Mouse (Mus musculus) forebrain, embryonic 15.5 days (tissue): Measurements from ENCODE around the gene Tcf25. TPM values are rescaled to one million over a fixed set of nuclear protein-coding genes. Genes with fewer than 3 reads are reported as not detected.
"Not testable (repeated sequence)": the region's sequence is repeated elsewhere in the genome, so short reads cannot be mapped to it uniquely, and the experiment has no call there.

Source experiments
- ATAC-seq: fragments of 200-750 bp; cut with Nextera tagmentation; replicated peaks from 2 replicates; pipeline ENCODE4 v1.8.0; 2017; ENCODE audit warnings: mild to moderate bottlenecking, moderate TSS enrichment, moderate library complexity
- H3K27ac ChIP-seq: fragments of 300-500 bp; sonication (generic); replicated peaks from 2 replicates; pipeline ENCODE4 v1.5.1; 2015; ENCODE audit warnings: mild to moderate bottlenecking, inconsistent platforms
- H3K27me3 ChIP-seq: fragments of 300-500 bp; sonication (generic); 2 replicates; pipeline ENCODE4 v1.6.1; 2015; ENCODE audit warnings: inconsistent platforms
- H3K36me3 ChIP-seq: fragments of 300-500 bp; sonication (generic); 2 replicates; pipeline ENCODE4 v1.6.1; 2015; ENCODE audit warnings: mild to moderate bottlenecking, inconsistent platforms
- H3K4me1 ChIP-seq: fragments of 300-500 bp; sonication (generic); 2 replicates; pipeline ENCODE4 v1.6.1; 2015; ENCODE audit warnings: inconsistent platforms
- H3K4me2 ChIP-seq: fragments of 300-500 bp; sonication (generic); replicated peaks from 2 replicates; pipeline ENCODE4 v1.6.1; 2015; ENCODE audit warnings: mild to moderate bottlenecking, inconsistent platforms
- H3K4me3 ChIP-seq: fragments of 300-500 bp; sonication (generic); 2 replicates; pipeline ENCODE4 v1.5.1; 2015; ENCODE audit warnings: mild to moderate bottlenecking, inconsistent platforms
- H3K9ac ChIP-seq: fragments of 300-500 bp; sonication (generic); replicated peaks from 2 replicates; pipeline ENCODE4 v1.6.1; 2015; ENCODE audit warnings: mild to moderate bottlenecking, inconsistent platforms
- H3K9me3 ChIP-seq: fragments of 300-500 bp; sonication (generic); 2 replicates; pipeline ENCODE4 v1.6.1; 2016; ENCODE audit warnings: inconsistent platforms
- WGBS: fragments of 180-500 bp; shearing (Covaris S2); methylation state at CpG from one replicate; pipeline ENCODE4 v1.1.7; 2015; ENCODE audit warnings: mixed read lengths; 5-methylcytosine and 5-hydroxymethylcytosine counted together
- polyA plus RNA-seq: library from polyadenylated mRNA; unstranded; fragments of >200 nt; fragmentation: Nextera tagmentation; extraction: Ambion mirVana; gene quantifications from 2 replicates; pipeline ENCODE4 v1.2.1, GENCODE M21; 2015

The Tcf25 gene
- polyA plus RNA-seq, 1 experiment from 2014 or later, result 259 TPM

GRCm38 (mm10) chr8:123426511-123427509 is 53.3 kb downstream of the Tcf25 start:
- WGBS, result 95% methylated on average over 27 of the region's 27 CpGs
- no peak for ATAC-seq
- peaks cover 10% of the 10 kb centered on the region for H3K4me1 ChIP-seq
- H3K27me3 ChIP-seq, result no peaks in the 10 kb centered on the region
- H3K4me2 ChIP-seq, result no peak overlapping the region
- H3K36me3 ChIP-seq, result peaks cover 9% of the 10 kb centered on the region
- H3K9ac ChIP-seq, result no peak overlapping the region
- H3K9me3 ChIP-seq, result peaks cover 13% of the 10 kb centered on the region
- H3K27ac ChIP-seq, result no peak overlapping the region
- H3K4me3 ChIP-seq, result no peak overlapping the region

DNA sequence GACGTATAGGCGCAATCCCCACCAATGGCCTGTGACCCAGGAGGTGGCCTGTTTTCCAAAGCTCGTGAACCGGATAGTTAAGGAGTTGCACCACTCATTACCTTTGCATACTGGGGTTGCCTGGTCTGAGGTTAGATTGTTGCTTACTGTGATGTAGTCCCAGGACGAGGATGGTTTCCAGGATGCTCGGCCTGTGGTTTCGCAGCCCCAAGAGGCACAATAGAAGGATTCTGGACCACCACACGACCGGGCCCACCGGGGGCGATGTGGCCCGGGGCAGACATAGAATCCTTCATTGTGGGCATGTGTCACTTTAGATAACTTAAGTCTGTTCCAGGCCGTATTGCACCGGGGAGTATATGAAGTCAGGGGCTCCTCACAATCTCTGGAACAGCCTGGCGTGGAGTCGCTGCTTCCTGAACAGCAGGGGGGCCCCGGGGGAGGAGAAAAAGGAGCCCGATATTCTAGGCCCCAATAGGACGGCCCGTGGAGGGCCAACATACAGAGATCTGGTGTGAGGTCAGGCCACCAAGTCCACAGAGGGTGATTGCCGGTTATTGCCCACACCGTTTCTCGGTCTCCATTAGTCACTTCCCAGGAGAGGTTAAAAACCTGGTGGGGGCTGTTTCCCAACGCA is 54.2 kb downstream of the Tcf25 start:
- ATAC-seq, result no peak
- H3K4me1 ChIP-seq, result peaks cover 1% of the 10 kb centered on the region
- H3K9me3 ChIP-seq, result peaks cover 13% of the 10 kb centered on the region
- no peak overlapping the region for H3K4me3 ChIP-seq
- no peak overlapping the region for H3K4me2 ChIP-seq
- peaks cover 7% of the 10 kb centered on the region for H3K36me3 ChIP-seq
- H3K9ac ChIP-seq, result no peak overlapping the region
- WGBS, result 96% methylated on average over 24 of the region's 24 CpGs
- H3K27ac ChIP-seq, result no peak overlapping the region
- no peaks in the 10 kb centered on the region for H3K27me3 ChIP-seq

DNA sequence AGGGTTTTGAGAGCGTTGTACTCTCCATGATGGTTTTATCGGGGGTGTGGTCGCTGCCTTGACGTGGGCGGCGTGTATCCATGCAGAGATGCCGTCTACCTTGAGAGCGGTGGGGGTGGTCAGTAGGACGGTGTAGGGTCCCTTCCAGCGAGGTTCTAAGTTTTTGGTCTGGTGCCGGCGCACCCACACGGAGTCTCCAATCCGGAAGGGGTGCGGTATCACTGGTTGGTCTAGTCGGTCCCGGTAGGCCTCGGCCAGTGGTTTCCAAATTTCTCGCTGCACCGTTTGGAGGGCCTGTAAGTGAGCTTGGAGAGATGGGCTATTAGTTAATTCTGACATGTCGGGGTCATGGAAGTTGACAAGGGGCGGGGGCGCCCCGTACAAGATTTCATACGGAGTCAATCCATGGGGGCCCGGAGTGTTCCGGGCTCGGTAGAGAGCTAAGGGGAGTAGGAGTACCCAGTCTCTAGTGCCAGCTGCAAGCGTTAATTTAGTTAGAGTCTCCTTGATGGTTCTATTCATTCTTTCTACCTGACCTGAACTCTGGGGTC is 54.9 kb downstream of the Tcf25 start:
- WGBS, result 95% methylated on average over 29 of the region's 29 CpGs
- H3K4me1 ChIP-seq, result no peaks in the 10 kb centered on the region
- H3K4me2 ChIP-seq, result no peak overlapping the region
- no peaks in the 10 kb centered on the region for H3K27me3 ChIP-seq
- H3K9ac ChIP-seq, result no peak overlapping the region
- peaks cover 3% of the 10 kb centered on the region for H3K36me3 ChIP-seq
- H3K27ac ChIP-seq, result no peak overlapping the region
- no peak overlapping the region for H3K4me3 ChIP-seq
- peaks cover 13% of the 10 kb centered on the region for H3K9me3 ChIP-seq
- no peak for ATAC-seq

- H3K9me3 ChIP-seq, result peaks cover 13% of the 10 kb centered on the region
- WGBS, result 95% methylated on average over 23 of the region's 23 CpGs
Measured at GRCm38 (mm10) chr8:123428939-123429721, 55.6 kb downstream of the Tcf25 start.

DNA sequence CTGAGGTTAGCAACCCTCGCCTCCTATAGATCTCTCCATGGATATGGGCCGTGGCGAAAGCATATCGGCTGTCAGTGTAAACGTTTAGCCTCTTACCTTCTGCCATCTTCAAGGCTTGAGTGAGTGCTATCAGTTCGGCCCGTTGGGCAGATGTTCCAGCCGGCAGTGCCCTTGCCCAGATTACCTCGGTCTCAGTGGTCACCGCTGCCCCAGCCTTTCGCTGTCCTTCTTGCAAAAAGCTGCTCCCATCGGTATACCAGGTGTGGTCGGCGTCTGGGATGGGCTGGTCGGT is 56.1 kb downstream of the Tcf25 start:
- H3K4me2 ChIP-seq, ATAC-seq, H3K27ac ChIP-seq, H3K27me3 ChIP-seq, H3K4me1 ChIP-seq, H3K36me3 ChIP-seq, H3K4me3 ChIP-seq, H3K9ac ChIP-seq: not testable (repeated sequence)
- peaks cover 13% of the 10 kb centered on the region for H3K9me3 ChIP-seq
- WGBS, result 96% methylated on average over 15 of the region's 15 CpGs

More at GRCm38 (mm10) chr8:123428939-123429721, 55.6 kb downstream of the Tcf25 start:
- Histone ChIP-seq H3K4me1 (no peaks in the 10 kb centered on the region), H3K4me3 (no peak overlapping the region), H3K36me3 (no peaks in the 10 kb centered on the region), H3K4me2 (no peak overlapping the region), H3K9ac (no peak overlapping the region), H3K27ac (no peak overlapping the region), H3K27me3 (no peaks in the 10 kb centered on the region)
- no peak for ATAC-seq

GRCm38 (mm10) chr8:123430936-123431335 is 57.4 kb downstream of the Tcf25 start:
- not testable (repeated sequence) for H3K4me2 ChIP-seq, H3K9ac ChIP-seq, H3K36me3 ChIP-seq, ATAC-seq, H3K27ac ChIP-seq, H3K27me3 ChIP-seq, H3K4me1 ChIP-seq, H3K4me3 ChIP-seq
- H3K9me3 ChIP-seq, result peaks cover 13% of the 10 kb centered on the region
- 88% methylated on average over 8 of the region's 8 CpGs for WGBS

DNA sequence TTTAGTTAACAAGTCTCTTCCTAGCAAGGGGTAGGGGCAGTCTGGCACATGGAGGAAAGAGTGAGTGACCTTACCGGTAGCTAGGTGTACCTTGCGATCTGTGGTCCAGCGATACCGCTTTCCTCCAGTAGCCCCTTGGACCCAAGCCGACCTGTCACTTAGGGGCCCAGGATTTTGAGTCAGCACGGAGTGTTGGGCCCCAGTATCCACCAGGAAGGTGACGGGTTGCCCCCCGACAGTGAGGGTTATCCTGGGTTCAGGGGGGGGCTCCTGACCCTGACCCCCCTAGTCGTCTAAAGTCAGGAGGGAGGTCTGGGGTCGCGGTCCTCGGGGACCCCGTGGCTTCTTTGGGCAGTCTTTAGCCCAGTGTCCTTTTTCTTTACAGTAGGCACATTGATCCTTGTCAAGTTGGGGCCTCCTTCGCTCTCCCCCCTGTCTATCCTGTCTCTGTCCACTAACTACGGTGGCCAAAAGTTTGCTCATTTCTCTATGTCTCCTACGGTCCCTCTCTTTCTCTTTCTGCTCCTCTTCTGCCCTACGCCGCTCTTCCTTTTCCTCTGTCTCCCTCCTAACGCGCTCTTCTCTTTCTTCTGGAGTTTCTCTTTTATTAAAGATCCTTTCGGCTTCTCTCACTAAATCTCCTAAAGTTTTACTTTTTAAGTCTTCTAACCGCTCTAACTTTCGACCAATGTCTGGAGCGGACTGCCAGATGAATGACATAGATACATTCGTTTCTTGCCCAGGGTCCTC is 58.2 kb downstream of the Tcf25 start:
- no peak overlapping the region for H3K27ac ChIP-seq
- H3K27me3 ChIP-seq, result no peaks in the 10 kb centered on the region
- H3K4me3 ChIP-seq, result no peak overlapping the region
- peaks cover 13% of the 10 kb centered on the region for H3K9me3 ChIP-seq
- H3K9ac ChIP-seq, result no peak overlapping the region
- H3K36me3 ChIP-seq, result no peaks in the 10 kb centered on the region
- ATAC-seq, result no peak
- 97% methylated on average over 25 of the region's 25 CpGs for WGBS
- no peak overlapping the region for H3K4me2 ChIP-seq
- no peaks in the 10 kb centered on the region for H3K4me1 ChIP-seq

DNA sequence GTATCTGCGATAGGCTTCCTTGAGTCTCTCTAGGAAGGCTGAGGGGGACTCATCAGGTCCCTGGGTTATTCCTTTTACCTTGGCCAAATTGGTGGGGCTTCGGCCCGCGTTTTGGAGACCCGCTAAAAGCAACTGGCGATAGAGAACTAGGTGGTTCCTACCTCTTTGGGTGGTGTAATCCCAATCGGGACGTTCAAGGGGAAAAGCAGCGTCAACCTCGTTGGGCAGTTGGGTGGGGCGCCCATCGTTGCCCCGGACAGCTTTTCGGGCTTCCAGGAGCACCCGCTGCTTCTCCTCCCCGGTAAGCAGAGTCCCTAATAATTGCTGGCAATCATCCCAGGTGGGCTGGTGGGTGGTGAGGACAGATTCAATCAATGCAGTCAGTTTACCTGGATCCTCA is 58.8 kb downstream of the Tcf25 start:
- Histone ChIP-seq H3K9ac (no peak overlapping the region), H3K4me2 (no peak overlapping the region), H3K36me3 (no peaks in the 10 kb centered on the region), H3K9me3 (peaks cover 10% of the 10 kb centered on the region), H3K27ac (no peak overlapping the region), H3K4me3 (no peak overlapping the region), H3K27me3 (no peaks in the 10 kb centered on the region), H3K4me1 (no peaks in the 10 kb centered on the region)
- no peak for ATAC-seq
- WGBS, result 96% methylated on average over 16 of the region's 16 CpGs

DNA sequence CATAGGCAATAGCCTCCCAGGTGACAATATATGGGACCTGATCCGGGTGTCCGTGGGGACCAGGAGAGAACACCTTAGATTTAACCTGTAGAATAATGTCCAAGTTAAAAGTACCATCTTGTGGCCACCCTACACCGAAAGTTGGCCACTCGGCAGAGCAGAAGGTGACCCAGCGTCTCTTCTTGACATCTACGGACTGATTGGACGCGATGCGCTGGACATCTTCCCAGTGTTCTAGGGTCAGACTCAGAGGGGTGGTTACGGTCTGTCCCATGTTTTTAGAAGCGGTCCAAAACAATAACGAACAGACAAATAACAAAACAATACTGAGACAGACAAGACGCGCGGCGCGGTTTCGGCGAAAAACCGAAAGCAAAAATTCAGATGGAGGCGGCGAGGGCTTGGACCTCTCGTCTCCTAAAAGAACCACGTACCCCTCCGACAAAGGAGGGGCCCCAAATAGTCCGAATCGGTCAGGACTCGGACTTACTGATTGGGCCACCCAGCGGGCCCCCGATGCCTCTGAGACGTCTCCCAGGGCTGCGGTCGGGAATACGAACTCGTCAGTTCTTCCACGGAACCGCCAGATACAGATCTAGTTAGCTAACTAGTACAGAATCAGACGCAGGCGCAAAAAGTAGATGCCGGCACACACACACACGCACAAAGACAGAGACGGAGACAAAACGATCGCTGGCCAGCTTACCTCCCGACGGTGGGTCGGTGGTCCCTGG is 59.9 kb downstream of the Tcf25 start:
- not testable (repeated sequence) for H3K27me3 ChIP-seq, H3K27ac ChIP-seq, H3K4me2 ChIP-seq, H3K9ac ChIP-seq, H3K4me1 ChIP-seq, H3K36me3 ChIP-seq, ATAC-seq, H3K4me3 ChIP-seq, H3K9me3 ChIP-seq
- WGBS, result 96% methylated on average over 47 of the region's 47 CpGs

DNA sequence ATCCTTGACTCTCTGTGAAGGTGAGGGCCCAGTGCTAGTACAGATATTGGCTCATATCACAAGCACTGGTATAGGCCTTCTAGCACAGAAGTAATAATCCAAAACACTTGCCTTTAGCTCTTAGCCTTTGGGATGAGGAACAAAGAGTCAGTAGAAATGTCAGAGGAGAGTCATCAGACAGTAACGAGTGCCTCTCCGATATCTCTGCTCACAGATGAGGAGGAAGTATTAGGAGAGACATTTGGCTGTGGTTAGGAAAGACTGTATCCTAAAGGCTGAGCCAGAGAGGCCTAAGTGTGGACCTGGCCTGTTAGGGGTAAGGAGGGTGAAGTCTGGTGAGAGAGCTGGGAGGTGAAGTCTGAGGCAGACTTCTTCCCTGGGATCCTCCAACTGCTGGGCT is 68.2 kb downstream of the Tcf25 start:
- H3K9me3 ChIP-seq, result no peaks in the 10 kb centered on the region

DNA sequence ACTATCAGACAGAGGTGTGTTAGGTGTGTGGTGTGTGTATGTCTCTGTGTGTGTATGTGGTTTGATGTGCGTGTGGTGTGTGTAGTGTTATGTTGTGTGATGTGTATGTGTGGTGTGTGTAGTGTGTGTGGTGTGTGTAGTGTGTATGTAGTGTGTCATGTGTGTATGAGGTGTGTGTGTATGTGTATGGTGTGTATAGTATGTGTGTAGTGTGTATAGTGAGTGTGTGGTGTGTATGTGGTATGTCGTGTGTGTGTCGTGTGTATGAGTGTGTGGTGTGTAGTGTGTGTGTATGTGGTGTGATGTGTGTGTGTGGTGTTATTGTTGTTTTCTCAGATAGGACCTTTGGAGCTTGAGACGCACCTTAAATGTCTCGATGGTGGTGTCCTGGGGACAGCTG is 68.8 kb downstream of the Tcf25 start:
- Histone ChIP-seq H3K4me3 (peak overlapping the region; percentile 71), H3K4me2 (peak overlapping the region; percentile 63), H3K36me3 (no peaks in the 10 kb centered on the region), H3K27ac (no peak overlapping the region), H3K27me3 (no peaks in the 10 kb centered on the region), H3K9ac (0 out of 2 replicates have a peak overlapping the region, but pooled peaks have one; percentile 85), H3K4me1 (peaks cover 12% of the 10 kb centered on the region), H3K9me3 (no peaks in the 10 kb centered on the region)
- ATAC-seq, result no peak
- WGBS, result 79% methylated on average over 5 of the region's 5 CpGs

More for the DNA sequence above, 68.2 kb downstream of the Tcf25 start:
- no peak overlapping the region for H3K4me3 ChIP-seq
- H3K27ac ChIP-seq, result no peak overlapping the region
- ATAC-seq, result no peak
- 97% methylated on average over 2 of the region's 2 CpGs for WGBS
- no peak overlapping the region for H3K9ac ChIP-seq
- no peak overlapping the region for H3K4me2 ChIP-seq
- H3K4me1 ChIP-seq, result peaks cover 12% of the 10 kb centered on the region
- no peaks in the 10 kb centered on the region for H3K36me3 ChIP-seq
- no peaks in the 10 kb centered on the region for H3K27me3 ChIP-seq
